Mouse (Mus musculus): Measurements from ENCODE around the gene Prrx1.

DNA sequence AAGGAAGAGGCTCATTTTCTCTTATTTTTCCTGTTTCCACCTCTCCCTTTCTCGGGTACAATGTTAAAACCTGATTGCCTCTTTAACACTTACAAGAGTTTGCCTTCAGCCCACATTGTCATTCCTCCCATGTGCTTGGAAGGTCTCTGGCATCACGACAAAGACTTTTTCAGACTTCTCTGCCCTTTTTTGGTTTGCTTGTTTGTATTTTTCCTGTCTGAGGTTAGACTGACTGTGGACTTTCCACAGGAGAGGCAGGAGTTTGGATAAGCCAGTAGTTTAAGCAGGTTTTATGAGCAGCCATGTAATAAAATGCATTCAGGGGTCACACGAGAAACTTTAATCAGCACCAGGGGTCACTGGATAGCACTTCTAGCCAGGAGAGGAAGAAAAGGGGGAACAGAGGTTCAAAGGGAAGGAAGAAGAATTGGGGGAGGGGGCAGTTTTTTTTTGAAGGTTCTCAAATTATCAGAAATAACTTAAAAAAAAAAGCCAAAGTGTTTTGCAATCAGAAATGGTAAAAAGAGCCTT lies 42.2 kb upstream of the Prrx1 start:
- TF ChIP-seq CTCF (IDR thresholded peaks at IDR 0.05; ENCODE audit: low read depth), result no peak
- TF ChIP-seq EP300 (IDR thresholded peaks at IDR 0.05; ENCODE audit: low read depth), result no peak

Measured in heart, postnatal 0 days (tissue).